Mouse (Mus musculus): Measurements from ENCODE around the gene Nkd1.

- TF ChIP-seq CTCF (IDR thresholded peaks at IDR 0.05; ENCODE audit: low read depth) (no peak), EP300 (optimal IDR thresholded peaks at IDR 0.05) (no peak)
These were observed 117.8 kb downstream of the Nkd1 start for GRCm38 (mm10) chr8:88638908-88639307.
